Mouse (Mus musculus): Measurements from ENCODE around the gene Cldn7. TPM values are rescaled to one million over a fixed set of nuclear protein-coding genes. Genes with fewer than 3 reads are reported as not detected.

Cldn7 gene
- total and polyA plus RNA-seq, 2 experiments from 2014 or later, result 0.57 TPM; not detected in 1

DNA sequence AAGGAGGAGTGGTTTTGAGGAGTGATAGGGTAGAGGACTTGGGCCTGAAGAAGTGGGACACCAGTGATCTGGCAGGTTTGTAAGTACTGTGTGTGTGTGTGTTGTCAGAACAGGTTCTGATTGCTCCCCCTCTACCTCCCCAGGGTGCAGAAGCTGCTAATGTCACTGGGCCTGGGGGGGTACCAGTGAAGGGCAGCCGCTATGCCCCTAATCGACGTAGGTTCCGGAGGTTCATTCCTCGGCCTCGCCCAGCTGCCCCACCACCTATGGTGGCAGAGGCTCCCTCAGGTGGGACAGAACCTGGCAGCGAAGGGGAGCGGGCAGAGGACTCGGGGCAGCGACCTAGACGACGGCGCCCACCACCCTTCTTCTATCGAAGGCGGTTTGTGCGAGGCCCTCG lies 24.8 kb upstream of the Cldn7 start:
- H3K27me3 ChIP-seq (ENCODE audit: insufficient read depth, low read length), result peaks cover 3% of the 10 kb centered on the region; the same call in 1 of the 2 replicates
- H3K36me3 ChIP-seq (ENCODE audit: insufficient read depth, low read length), result no peaks in the 10 kb centered on the region
- H3K27ac ChIP-seq (ENCODE audit: low read depth, low read length), result no peak overlapping the region
- no peak overlapping the region for H3K4me2 ChIP-seq (ENCODE audit: low read depth, low read length, poor library complexity, severe bottlenecking)
- DNase-seq (ENCODE audit: low spot score), result no peak
- TF ChIP-seq CTCF (IDR thresholded peaks at IDR 0.05), result no peak
- WGBS, result 95% methylated on average over 17 of the region's 17 CpGs
- H3K9ac ChIP-seq (replicated peaks; ENCODE audit: low read length, poor library complexity, severe bottlenecking), result no peak overlapping the region
- no peaks in the 10 kb centered on the region for H3K9me3 ChIP-seq (ENCODE audit: low read length)
- no peak for ATAC-seq (ENCODE audit: low FRiP score)
- no peak overlapping the region for H3K4me3 ChIP-seq (ENCODE audit: low read depth, low read length)
- no peaks in the 10 kb centered on the region for H3K4me1 ChIP-seq (ENCODE audit: insufficient read depth, low read length)

- WGBS, result 86% methylated on average over 4 of the region's 4 CpGs
- Histone ChIP-seq H3K9ac (replicated peaks; ENCODE audit: low read length, poor library complexity, severe bottlenecking) (no peak overlapping the region), H3K4me3 (ENCODE audit: low read depth, low read length) (no peak overlapping the region), H3K9me3 (ENCODE audit: low read length) (no peaks in the 10 kb centered on the region), H3K36me3 (ENCODE audit: insufficient read depth, low read length) (no peaks in the 10 kb centered on the region), H3K4me2 (ENCODE audit: low read depth, low read length, poor library complexity, severe bottlenecking) (no peak overlapping the region), H3K4me1 (ENCODE audit: insufficient read depth, low read length) (no peaks in the 10 kb centered on the region), H3K27ac (ENCODE audit: low read depth, low read length) (no peak overlapping the region), H3K27me3 (ENCODE audit: insufficient read depth, low read length) (peaks cover 3% of the 10 kb centered on the region; the same call in 1 of the 2 replicates)
- no peak for TF ChIP-seq CTCF (IDR thresholded peaks at IDR 0.05)
- peak; percentile 64 for DNase-seq (ENCODE audit: low spot score)
- no peak for ATAC-seq (ENCODE audit: low FRiP score)
These were observed 23.6 kb upstream of the Cldn7 start for GRCm38 (mm10) chr11:69940962-69941361.

DNA sequence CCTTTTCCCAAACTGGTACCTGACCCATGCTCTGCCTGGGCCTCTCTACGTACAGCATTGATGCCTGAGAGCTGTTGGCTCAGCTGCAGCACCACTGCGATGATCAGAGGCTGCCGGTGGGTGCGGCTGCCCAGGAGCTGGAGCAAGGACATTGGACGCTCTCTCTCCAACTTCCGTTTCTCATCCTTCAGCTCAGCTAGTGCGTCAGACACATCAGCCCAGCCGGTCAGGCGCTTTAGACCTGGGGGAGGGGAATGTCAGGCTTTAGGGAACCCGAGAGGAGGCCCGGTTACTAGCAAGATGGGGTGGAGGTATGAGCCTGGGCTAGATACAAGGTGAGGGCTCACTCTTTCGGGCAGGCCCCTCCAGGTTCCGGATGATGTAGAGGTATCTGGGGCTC lies 19.4 kb upstream of the Cldn7 start:
- Histone ChIP-seq H3K9ac (replicated peaks; ENCODE audit: low read length, poor library complexity, severe bottlenecking) (no peak overlapping the region), H3K27me3 (ENCODE audit: insufficient read depth, low read length) (peaks cover 15% of the 10 kb centered on the region; the same call in 1 of the 2 replicates), H3K4me2 (ENCODE audit: low read depth, low read length, poor library complexity, severe bottlenecking) (no peak overlapping the region), H3K27ac (ENCODE audit: low read depth, low read length) (no peak overlapping the region), H3K4me3 (ENCODE audit: low read depth, low read length) (no peak overlapping the region), H3K36me3 (ENCODE audit: insufficient read depth, low read length) (no peaks in the 10 kb centered on the region), H3K9me3 (ENCODE audit: low read length) (no peaks in the 10 kb centered on the region), H3K4me1 (ENCODE audit: insufficient read depth, low read length) (no peaks in the 10 kb centered on the region)
- no peak for TF ChIP-seq CTCF (IDR thresholded peaks at IDR 0.05)
- no peak for DNase-seq (ENCODE audit: low spot score)
- 83% methylated on average over 13 of the region's 13 CpGs for WGBS
- ATAC-seq (ENCODE audit: low FRiP score), result no peak

DNA sequence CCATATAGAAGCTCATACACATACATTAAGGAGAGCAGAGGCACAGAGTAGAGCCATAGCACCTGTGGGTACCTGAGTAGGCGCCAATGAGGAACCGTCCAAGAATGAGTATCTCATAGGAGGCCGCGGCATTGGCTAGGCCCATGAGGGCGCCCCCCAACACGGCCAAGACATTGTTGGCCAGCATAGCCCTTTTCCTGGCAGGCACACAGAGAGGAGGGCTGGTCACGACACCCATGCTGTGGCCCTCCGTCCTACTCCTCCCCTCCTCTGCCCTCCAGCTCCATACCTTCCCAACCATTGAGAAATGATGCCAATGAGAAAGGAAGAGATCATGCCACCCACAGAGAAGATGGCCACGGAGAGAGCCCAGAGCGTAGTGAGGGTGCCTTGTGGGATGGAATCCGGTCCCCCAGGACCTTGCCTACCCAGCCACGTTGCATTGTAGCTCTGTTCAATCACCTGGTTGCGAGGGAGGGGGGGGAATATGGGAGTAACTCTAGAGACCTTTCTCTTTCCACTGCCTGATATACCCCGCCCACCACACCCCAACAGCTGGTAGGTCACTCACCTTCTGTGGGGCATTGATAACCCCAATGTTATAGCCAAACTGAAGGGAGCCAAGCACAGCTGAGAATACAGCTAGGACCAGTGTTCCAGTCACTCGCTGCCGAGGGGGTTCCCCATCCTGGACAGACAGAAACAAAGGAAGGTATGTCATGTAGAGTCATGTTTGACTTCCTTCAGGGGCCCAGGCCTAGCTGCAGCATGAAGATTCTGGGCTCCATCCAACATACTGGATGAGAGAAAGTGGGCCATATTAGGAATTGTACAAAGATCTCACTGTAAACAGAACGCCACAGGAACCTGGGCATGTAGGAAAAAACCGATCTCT lies 18.3 kb upstream of the Cldn7 start:
- 95% methylated on average over 18 of the region's 18 CpGs for WGBS
- H3K4me1 ChIP-seq (ENCODE audit: insufficient read depth, low read length), result no peaks in the 10 kb centered on the region

GRCm38 (mm10) chr11:69947337-69948065 lies 17.1 kb upstream of the Cldn7 start:
- Histone ChIP-seq H3K36me3 (ENCODE audit: insufficient read depth, low read length) (no peaks in the 10 kb centered on the region), H3K4me3 (ENCODE audit: low read depth, low read length) (peak overlapping the region; percentile 34), H3K4me2 (ENCODE audit: low read depth, low read length, poor library complexity, severe bottlenecking) (peak overlapping the region; percentile 49), H3K4me1 (ENCODE audit: insufficient read depth, low read length) (no peaks in the 10 kb centered on the region), H3K9me3 (ENCODE audit: low read length) (no peaks in the 10 kb centered on the region), H3K27ac (ENCODE audit: low read depth, low read length) (no peak overlapping the region), H3K27me3 (ENCODE audit: insufficient read depth, low read length) (peaks cover 15% of the 10 kb centered on the region; the same call in 1 of the 2 replicates), H3K9ac (replicated peaks; ENCODE audit: low read length, poor library complexity, severe bottlenecking) (0 out of 2 replicates have a peak overlapping the region, but pooled peaks have one; percentile 13)
- DNase-seq (ENCODE audit: low spot score), result peak; percentile 42
- ATAC-seq (ENCODE audit: low FRiP score), result 0 out of 2 replicates have a peak, but pooled peaks have one; percentile 24
- WGBS, result 3% methylated on average over 29 of the region's 29 CpGs
- TF ChIP-seq CTCF (IDR thresholded peaks at IDR 0.05), result no peak

More for the DNA sequence above, 18.3 kb upstream of the Cldn7 start:
- Histone ChIP-seq H3K27ac (ENCODE audit: low read depth, low read length) (no peak overlapping the region), H3K27me3 (ENCODE audit: insufficient read depth, low read length) (peaks cover 15% of the 10 kb centered on the region; the same call in 1 of the 2 replicates), H3K9me3 (ENCODE audit: low read length) (no peaks in the 10 kb centered on the region), H3K4me3 (ENCODE audit: low read depth, low read length) (no peak overlapping the region), H3K9ac (replicated peaks; ENCODE audit: low read length, poor library complexity, severe bottlenecking) (no peak overlapping the region), H3K36me3 (ENCODE audit: insufficient read depth, low read length) (no peaks in the 10 kb centered on the region), H3K4me2 (ENCODE audit: low read depth, low read length, poor library complexity, severe bottlenecking) (no peak overlapping the region)
- no peak for ATAC-seq (ENCODE audit: low FRiP score)
- no peak for TF ChIP-seq CTCF (IDR thresholded peaks at IDR 0.05)
- DNase-seq (ENCODE audit: low spot score), result no peak

All from midbrain, postnatal 0 days (tissue).